Mouse (Mus musculus) brown adipose tissue, adult 24 weeks (tissue): ENCODE data around the gene Mfsd7a. TPM values are rescaled to one million over a fixed set of nuclear protein-coding genes. Genes with fewer than 3 reads are reported as not detected.

Source experiments
- polyA plus RNA-seq: library from polyadenylated mRNA; stranded (reverse); fragments of >200 nt; gene quantifications from 2 replicates; pipeline ENCODE4 v1.2.4, GENCODE M21; 2012; ENCODE audit not compliant: missing spikeins, insufficient read depth, insufficient read length

Gene Mfsd7a
- polyA plus RNA-seq, 1 experiment: 0.55 TPM

Other genes with a start within 250 kb of the Mfsd7a start
- 17.2 and 19.8 TPM in 2 replicates for gene Dr1, start 180.0 kb downstream of the Mfsd7a start, polyA plus RNA-seq
- gene Pigg, start 136.3 kb downstream of the Mfsd7a start, polyA plus RNA-seq: 6.2 and 7.6 TPM in 2 replicates
- 0.83 and 1.1 TPM in 2 replicates for gene Gm42517, start 81.0 kb downstream of the Mfsd7a start, polyA plus RNA-seq
- not detected in 2 replicates for gene Pde6b, start 60.5 kb downstream of the Mfsd7a start, polyA plus RNA-seq
- 2,801 and 3,055 TPM in 2 replicates for gene Atp5k, start 14.4 kb downstream of the Mfsd7a start, polyA plus RNA-seq
- 8.4 and 21.9 TPM in 2 replicates for gene Pcgf3, start 12.3 kb upstream of the Mfsd7a start, polyA plus RNA-seq
- not detected in 2 replicates for gene Cplx1, start 101.1 kb upstream of the Mfsd7a start, polyA plus RNA-seq
- 30.4 and 32.8 TPM in 2 replicates for gene Gak, start 180.9 kb upstream of the Mfsd7a start, polyA plus RNA-seq
- gene Tmem175, start 180.9 kb upstream of the Mfsd7a start, polyA plus RNA-seq: 12.0 and 12.1 TPM in 2 replicates
- gene Idua, start 211.4 kb upstream of the Mfsd7a start, polyA plus RNA-seq: 3.4 and 6.3 TPM in 2 replicates
- 3.4 and 3.7 TPM in 2 replicates for gene Dgkq, start 220.8 kb upstream of the Mfsd7a start, polyA plus RNA-seq
- not detected in 2 replicates for gene Slc26a1, start 226.7 kb upstream of the Mfsd7a start, polyA plus RNA-seq
- 68.8 and 70.5 TPM in 2 replicates for gene Fgfrl1, start 243.5 kb upstream of the Mfsd7a start, polyA plus RNA-seq